Mouse (Mus musculus) liver, embryonic 15.5 days (tissue): Measurements from ENCODE around the gene Oprd1. TPM values are rescaled to one million over a fixed set of nuclear protein-coding genes. Genes with fewer than 3 reads are reported as not detected.

Source experiments
- ATAC-seq: fragments of 200-750 bp; cut with Nextera tagmentation; 2 replicates; pipeline ENCODE4 v1.8.0; 2017; ENCODE audit warnings: moderate number of reproducible peaks, mild to moderate bottlenecking, moderate library complexity; ENCODE audit not compliant: insufficient read depth
- H3K27ac ChIP-seq: fragments of 300-500 bp; sonication (generic); replicated peaks from 2 replicates; pipeline ENCODE4 v1.5.1; 2015; ENCODE audit warnings: mild to moderate bottlenecking, inconsistent platforms
- H3K27me3 ChIP-seq: fragments of 300-500 bp; sonication (generic); 2 replicates; pipeline ENCODE4 v1.6.1; 2015; ENCODE audit warnings: mild to moderate bottlenecking, inconsistent platforms
- H3K36me3 ChIP-seq: fragments of 300-500 bp; sonication (generic); replicated peaks from 2 replicates; pipeline ENCODE4 v1.6.1; 2015; ENCODE audit warnings: moderate library complexity, mild to moderate bottlenecking, inconsistent platforms
- H3K4me1 ChIP-seq: fragments of 300-500 bp; sonication (generic); replicated peaks from 2 replicates; pipeline ENCODE4 v1.6.1; 2015; ENCODE audit warnings: inconsistent platforms
- H3K4me2 ChIP-seq: fragments of 300-500 bp; sonication (generic); 2 replicates; pipeline ENCODE4 v1.6.1; 2015; ENCODE audit warnings: moderate library complexity, mild to moderate bottlenecking, inconsistent platforms
- H3K4me3 ChIP-seq: fragments of 300-500 bp; sonication (generic); replicated peaks from 2 replicates; pipeline ENCODE4 v1.5.1; 2015; ENCODE audit warnings: mild to moderate bottlenecking, inconsistent platforms
- H3K9ac ChIP-seq: fragments of 300-500 bp; sonication (generic); 2 replicates; pipeline ENCODE4 v1.6.1; 2015; ENCODE audit warnings: moderate library complexity, mild to moderate bottlenecking, inconsistent platforms
- H3K9me3 ChIP-seq: fragments of 300-500 bp; sonication (generic); replicated peaks from 2 replicates; pipeline ENCODE4 v1.6.1; 2016; ENCODE audit warnings: inconsistent platforms
- WGBS: fragments of 180-500 bp; shearing (Covaris S2); methylation state at CpG from one replicate; pipeline ENCODE4 v1.1.7; 2015; ENCODE audit warnings: mixed read lengths; ENCODE audit not compliant: insufficient replicate concordance; 5-methylcytosine and 5-hydroxymethylcytosine counted together
- polyA plus RNA-seq: library from polyadenylated mRNA; unstranded; fragments of >200 nt; fragmentation: Nextera tagmentation; extraction: Ambion mirVana; gene quantifications from 2 replicates; pipeline ENCODE4 v1.2.1, GENCODE M21; 2015

Gene Oprd1
- polyA plus RNA-seq, 1 experiment from 2014 or later = not detected

GRCm38 (mm10) chr4:132116315-132116714, 28.0 kb downstream of the Oprd1 start:
- H3K36me3 ChIP-seq = no peaks in the 10 kb centered on the region
- H3K9me3 ChIP-seq = no peaks in the 10 kb centered on the region
- no peak overlapping the region for H3K9ac ChIP-seq
- H3K4me2 ChIP-seq = no peak overlapping the region
- 0 out of 2 replicates have a peak, but pooled peaks cover 2% of the 10 kb centered on the region for H3K4me1 ChIP-seq
- 45% methylated on average over 4 of the region's 4 CpGs for WGBS
- peaks cover 63% of the 10 kb centered on the region for H3K27me3 ChIP-seq
- H3K4me3 ChIP-seq = no peak overlapping the region
- no peak for ATAC-seq
- H3K27ac ChIP-seq = no peak overlapping the region

DNA sequence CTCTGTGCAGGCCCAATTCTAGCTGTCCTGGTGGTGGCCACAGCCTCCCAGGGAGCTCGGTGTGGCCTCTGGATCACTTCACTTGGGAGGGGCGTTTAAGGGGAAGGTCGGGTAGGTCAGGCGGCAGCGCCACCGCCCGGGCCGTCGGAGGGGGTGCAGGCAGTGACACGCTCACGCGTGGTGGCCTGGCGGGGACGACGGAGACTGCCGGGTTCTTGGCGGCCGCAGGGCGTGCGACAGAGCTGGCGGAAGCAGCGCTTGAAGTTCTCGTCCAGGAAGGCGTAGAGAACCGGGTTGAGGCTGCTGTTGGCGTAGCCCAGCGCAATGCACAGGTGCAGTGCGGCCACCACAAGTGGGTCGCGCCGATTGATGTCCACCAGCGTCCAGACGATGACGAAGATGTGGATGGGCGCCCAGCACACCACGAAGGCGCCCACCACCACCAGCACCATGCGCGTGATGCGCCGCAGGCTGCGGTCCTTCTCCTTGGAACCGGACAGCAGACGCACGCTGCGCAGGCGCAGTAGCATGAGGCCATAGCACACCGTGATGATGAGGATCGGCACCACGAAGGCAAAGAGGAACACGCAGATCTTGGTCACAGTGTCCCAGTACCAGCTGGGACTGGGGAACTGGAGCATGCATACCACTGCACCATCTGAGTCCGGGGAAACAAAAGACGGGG, 30.7 kb downstream of the Oprd1 start:
- 28% methylated on average over 53 of the region's 53 CpGs for WGBS
- no peak for ATAC-seq
- Histone ChIP-seq H3K4me1 (0 out of 2 replicates have a peak, but pooled peaks cover 2% of the 10 kb centered on the region), H3K9ac (no peak overlapping the region), H3K4me2 (peak overlapping the region; percentile 52), H3K4me3 (peak overlapping the region; percentile 24), H3K27me3 (peaks cover 76% of the 10 kb centered on the region), H3K27ac (no peak overlapping the region), H3K36me3 (no peaks in the 10 kb centered on the region), H3K9me3 (no peaks in the 10 kb centered on the region)

DNA sequence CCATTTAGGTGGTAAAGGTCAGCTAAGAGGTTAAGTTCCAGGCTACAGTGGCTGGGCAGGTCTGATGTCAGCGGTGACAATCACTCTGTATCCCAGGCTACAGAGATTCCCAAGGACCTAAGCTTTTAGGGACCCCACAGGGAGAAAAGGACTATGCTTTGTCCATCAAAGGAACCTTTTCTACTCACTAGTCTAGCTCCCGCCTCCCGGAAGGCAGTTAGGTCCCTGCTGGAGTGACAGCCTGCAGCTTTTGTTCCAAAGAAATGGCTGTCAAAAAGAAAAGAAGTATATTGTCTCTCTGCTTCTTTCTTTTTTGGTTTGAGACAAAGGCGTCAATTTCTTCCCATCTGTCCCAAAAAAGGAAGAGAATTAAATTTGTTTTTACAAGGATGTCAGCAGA, 33.1 kb downstream of the Oprd1 start:
- no peaks in the 10 kb centered on the region for H3K9me3 ChIP-seq
- H3K4me3 ChIP-seq = no peak overlapping the region
- H3K9ac ChIP-seq = no peak overlapping the region
- H3K27ac ChIP-seq = no peak overlapping the region
- H3K4me2 ChIP-seq = no peak overlapping the region
- WGBS = 60% methylated on average over 4 of the region's 4 CpGs
- H3K4me1 ChIP-seq = 0 out of 2 replicates have a peak, but pooled peaks cover 2% of the 10 kb centered on the region
- peaks cover 75% of the 10 kb centered on the region for H3K27me3 ChIP-seq
- no peak for ATAC-seq
- H3K36me3 ChIP-seq = no peaks in the 10 kb centered on the region

DNA sequence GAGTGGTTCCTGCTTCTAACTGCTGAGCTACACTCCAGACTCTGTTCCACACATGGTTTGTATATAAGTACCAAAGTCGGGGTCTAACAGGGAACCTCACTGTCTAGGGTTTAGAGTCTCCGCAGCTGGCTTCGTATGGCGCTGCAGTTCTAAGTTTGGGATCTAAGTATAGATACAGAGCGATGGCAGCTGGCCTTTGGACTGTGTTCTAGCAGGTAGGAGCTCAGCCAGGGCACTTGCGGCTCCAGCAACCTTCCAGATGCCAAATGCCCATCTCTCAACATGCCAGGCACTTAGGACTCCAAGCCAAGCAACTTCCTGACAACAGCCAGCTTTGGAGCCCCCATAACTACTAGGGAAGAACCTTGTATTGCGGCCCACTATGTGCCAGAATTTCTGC, 36.1 kb downstream of the Oprd1 start:
- Histone ChIP-seq H3K4me3 (no peak overlapping the region), H3K27ac (no peak overlapping the region), H3K4me1 (0 out of 2 replicates have a peak, but pooled peaks cover 2% of the 10 kb centered on the region), H3K4me2 (no peak overlapping the region), H3K27me3 (peaks cover 51% of the 10 kb centered on the region), H3K9me3 (no peaks in the 10 kb centered on the region), H3K9ac (no peak overlapping the region), H3K36me3 (no peaks in the 10 kb centered on the region)
- ATAC-seq = no peak
- WGBS = 69% methylated on average over 7 of the region's 7 CpGs

DNA sequence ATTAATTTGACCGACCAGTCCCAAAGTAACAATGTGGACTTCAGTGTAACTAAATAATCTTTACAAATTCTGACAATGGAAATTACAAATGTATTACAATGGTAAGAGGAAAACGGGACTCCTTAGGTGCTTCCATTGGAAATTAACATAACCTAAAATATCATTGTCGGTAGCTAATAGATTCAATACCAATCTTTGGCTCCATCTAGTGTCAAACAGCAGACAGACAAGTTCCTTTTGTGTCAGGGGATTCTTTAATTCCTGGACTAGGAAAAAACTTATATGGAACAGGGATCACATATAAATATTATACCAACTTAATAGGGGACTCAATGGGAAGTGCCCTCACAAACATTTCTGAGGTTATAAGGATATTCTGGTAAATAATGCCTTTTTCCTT, 43.1 kb downstream of the Oprd1 start:
- H3K36me3 ChIP-seq = no peaks in the 10 kb centered on the region
- no peak overlapping the region for H3K4me2 ChIP-seq
- H3K27me3 ChIP-seq = peaks cover 10% of the 10 kb centered on the region
- 32% methylated on average over 3 of the region's 3 CpGs for WGBS
- no peak overlapping the region for H3K9ac ChIP-seq
- no peak for ATAC-seq
- no peaks in the 10 kb centered on the region for H3K9me3 ChIP-seq
- no peak overlapping the region for H3K27ac ChIP-seq
- H3K4me3 ChIP-seq = no peak overlapping the region
- H3K4me1 ChIP-seq = no peaks in the 10 kb centered on the region

DNA sequence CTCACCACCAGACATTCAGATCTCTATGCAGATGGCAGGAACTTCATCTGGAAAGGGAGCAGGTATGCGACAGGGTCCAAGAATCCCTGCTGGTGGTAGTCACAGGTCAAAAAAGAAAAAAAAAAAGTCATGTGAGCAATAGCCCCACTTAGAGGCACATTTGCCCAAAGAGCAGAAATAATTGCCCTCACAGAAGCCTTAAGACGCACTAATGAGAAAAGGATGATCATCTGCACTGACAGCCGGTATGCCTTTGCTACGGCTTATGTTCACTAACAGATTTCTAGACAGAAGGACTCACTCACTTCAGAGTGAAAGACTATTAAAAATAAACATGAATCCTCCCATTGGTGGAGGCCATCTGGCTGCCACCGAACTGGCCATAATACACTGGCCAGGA, 44.7 kb downstream of the Oprd1 start:
- Histone ChIP-seq H3K36me3 (no peaks in the 10 kb centered on the region), H3K9me3 (no peaks in the 10 kb centered on the region), H3K4me2 (no peak overlapping the region), H3K9ac (no peak overlapping the region), H3K4me3 (no peak overlapping the region), H3K27me3 (peaks cover 10% of the 10 kb centered on the region; the same call in 1 of the 2 replicates), H3K4me1 (no peaks in the 10 kb centered on the region), H3K27ac (no peak overlapping the region)
- 68% methylated on average over 5 of the region's 5 CpGs for WGBS
- no peak for ATAC-seq

- H3K36me3 ChIP-seq = no peaks in the 10 kb centered on the region
- no peak overlapping the region for H3K9ac ChIP-seq
- H3K4me2 ChIP-seq = no peak overlapping the region
- H3K4me1 ChIP-seq = 0 out of 2 replicates have a peak, but pooled peaks cover 5% of the 10 kb centered on the region
- no peak for ATAC-seq
- 52% methylated on average over 7 of the region's 7 CpGs for WGBS
- H3K4me3 ChIP-seq = no peak overlapping the region
- H3K27ac ChIP-seq = no peak overlapping the region
- H3K9me3 ChIP-seq = no peaks in the 10 kb centered on the region
- H3K27me3 ChIP-seq = no peaks in the 10 kb centered on the region; the same call in 1 of the 2 replicates
Observed at GRCm38 (mm10) chr4:132095043-132095442, 49.2 kb downstream of the Oprd1 start.

- WGBS = 68% methylated on average over 5 of the region's 5 CpGs
- ATAC-seq = no peak
Observed at GRCm38 (mm10) chr4:132093928-132094327, 50.4 kb downstream of the Oprd1 start.

GRCm38 (mm10) chr4:132093136-132093535, 51.1 kb downstream of the Oprd1 start:
- no peak overlapping the region for H3K4me2 ChIP-seq

More at GRCm38 (mm10) chr4:132093928-132094327, 50.4 kb downstream of the Oprd1 start:
- H3K27ac ChIP-seq = no peak overlapping the region
- H3K4me3 ChIP-seq = no peak overlapping the region
- H3K9ac ChIP-seq = no peak overlapping the region
- H3K27me3 ChIP-seq = no peaks in the 10 kb centered on the region
- no peaks in the 10 kb centered on the region for H3K36me3 ChIP-seq
- no peak overlapping the region for H3K4me2 ChIP-seq
- H3K4me1 ChIP-seq = 0 out of 2 replicates have a peak, but pooled peaks cover 5% of the 10 kb centered on the region
- H3K9me3 ChIP-seq = no peaks in the 10 kb centered on the region

DNA sequence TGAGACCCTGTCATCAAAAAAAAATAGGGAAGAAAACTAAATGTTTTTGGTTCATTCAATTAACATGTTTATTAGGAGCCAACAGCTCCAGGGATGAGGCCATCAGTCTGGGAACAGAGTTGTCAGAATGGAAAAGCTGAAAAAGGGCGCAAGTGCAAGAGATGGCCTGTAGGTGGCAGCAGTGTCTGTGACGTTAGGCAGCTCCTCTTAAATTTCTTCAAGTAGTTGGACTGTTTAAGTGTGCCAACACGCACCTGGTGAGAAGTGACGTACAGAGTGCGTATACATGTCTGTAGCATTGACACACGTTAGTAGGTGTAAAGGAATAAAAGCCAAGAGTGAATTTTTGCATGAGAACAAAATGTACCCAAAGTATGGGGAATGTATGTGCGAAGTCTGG, 55.4 kb downstream of the Oprd1 start:
- 0 out of 2 replicates have a peak, but pooled peaks cover 5% of the 10 kb centered on the region for H3K4me1 ChIP-seq
- H3K27ac ChIP-seq = no peak overlapping the region
- H3K4me3 ChIP-seq = no peak overlapping the region
- no peak for ATAC-seq
- H3K36me3 ChIP-seq = no peaks in the 10 kb centered on the region
- H3K9ac ChIP-seq = no peak overlapping the region
- no peaks in the 10 kb centered on the region for H3K9me3 ChIP-seq
- WGBS = 17% methylated on average over 7 of the region's 7 CpGs
- no peak overlapping the region for H3K4me2 ChIP-seq
- H3K27me3 ChIP-seq = no peaks in the 10 kb centered on the region

More at GRCm38 (mm10) chr4:132093136-132093535, 51.1 kb downstream of the Oprd1 start:
- Histone ChIP-seq H3K9ac (no peak overlapping the region), H3K4me1 (0 out of 2 replicates have a peak, but pooled peaks cover 5% of the 10 kb centered on the region), H3K36me3 (no peaks in the 10 kb centered on the region), H3K9me3 (no peaks in the 10 kb centered on the region), H3K27me3 (no peaks in the 10 kb centered on the region), H3K27ac (no peak overlapping the region), H3K4me3 (no peak overlapping the region)
- ATAC-seq = no peak
- WGBS = 49% methylated on average over 6 of the region's 6 CpGs

DNA sequence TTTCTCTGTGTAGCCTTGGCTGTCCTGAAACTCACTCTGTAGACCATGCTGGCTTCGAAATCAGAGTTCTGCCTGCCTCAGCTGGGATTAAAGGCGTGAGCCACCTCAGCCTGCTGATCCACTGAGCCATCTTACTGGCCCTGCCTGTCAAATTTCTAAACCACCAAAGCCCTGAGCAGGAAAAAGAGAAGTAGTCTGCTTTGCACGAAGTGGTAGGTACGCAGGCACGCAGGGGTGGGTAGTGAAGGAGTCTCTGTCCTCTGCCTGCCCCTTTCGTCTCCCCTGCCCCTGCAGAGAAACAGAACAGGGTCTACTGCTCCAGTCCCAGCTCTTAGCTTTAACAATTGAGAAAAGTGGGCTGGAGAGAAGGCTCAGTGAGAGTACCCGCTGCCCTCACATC, 59.2 kb downstream of the Oprd1 start:
- peaks cover 2% of the 10 kb centered on the region; the same call in 1 of the 2 replicates for H3K4me1 ChIP-seq
- H3K4me3 ChIP-seq = no peak overlapping the region
- no peaks in the 10 kb centered on the region for H3K27me3 ChIP-seq
- H3K27ac ChIP-seq = no peak overlapping the region
- H3K9me3 ChIP-seq = no peaks in the 10 kb centered on the region
- H3K9ac ChIP-seq = no peak overlapping the region
- H3K36me3 ChIP-seq = no peaks in the 10 kb centered on the region
- ATAC-seq = no peak
- no peak overlapping the region for H3K4me2 ChIP-seq
- 45% methylated on average over 7 of the region's 7 CpGs for WGBS
